Mouse (Mus musculus) embryonic facial prominence, embryonic 12.5 days (tissue): ENCODE data around the gene Mgat4b. TPM values are rescaled to one million over a fixed set of nuclear protein-coding genes. Genes with fewer than 3 reads are reported as not detected.

Source experiments
- ATAC-seq: fragments of 200-750 bp; cut with Nextera tagmentation; 2 replicates; pipeline ENCODE4 v1.8.0; 2017; ENCODE audit not compliant: insufficient number of reproducible peaks, insufficient read depth, low FRiP score, low TSS enrichment
- H3K27ac ChIP-seq: fragments of 300-500 bp; sonication (generic); 2 replicates; pipeline ENCODE4 v1.5.1; 2016; ENCODE audit warnings: mild to moderate bottlenecking
- H3K27me3 ChIP-seq: fragments of 300-500 bp; sonication (generic); 2 replicates; pipeline ENCODE4 v1.6.1; 2016; ENCODE audit warnings: mild to moderate bottlenecking, moderate library complexity
- H3K36me3 ChIP-seq: fragments of 300-500 bp; sonication (generic); 2 replicates; pipeline ENCODE4 v1.6.1; 2016; ENCODE audit warnings: mild to moderate bottlenecking
- H3K4me1 ChIP-seq: fragments of 300-500 bp; sonication (generic); 2 replicates; pipeline ENCODE4 v1.6.1; 2016
- H3K4me2 ChIP-seq: fragments of 300-500 bp; sonication (generic); replicated peaks from 2 replicates; pipeline ENCODE4 v1.6.1; 2016; ENCODE audit warnings: mild to moderate bottlenecking, moderate library complexity
- H3K4me3 ChIP-seq: fragments of 300-500 bp; sonication (generic); 2 replicates; pipeline ENCODE4 v1.5.1; 2016; ENCODE audit warnings: mild to moderate bottlenecking
- H3K9ac ChIP-seq: fragments of 300-500 bp; sonication (generic); 2 replicates; pipeline ENCODE4 v1.6.1; 2016; ENCODE audit warnings: mild to moderate bottlenecking, moderate library complexity
- H3K9me3 ChIP-seq: fragments of 300-500 bp; sonication (generic); 2 replicates; pipeline ENCODE4 v1.6.1; 2016; ENCODE audit warnings: mild to moderate bottlenecking, moderate library complexity
- WGBS: fragments of 180-500 bp; shearing (Covaris S2); methylation state at CpG from one replicate; pipeline ENCODE4 v1.1.7; 2016; 5-methylcytosine and 5-hydroxymethylcytosine counted together
- polyA plus RNA-seq: library from polyadenylated mRNA; unstranded; fragments of >200 nt; fragmentation: Nextera tagmentation; extraction: Ambion mirVana; gene quantifications from 2 replicates; pipeline ENCODE4 v1.2.1, GENCODE M21; 2016

The Mgat4b gene
- polyA plus RNA-seq, 1 experiment from 2014 or later = 38.1 TPM

DNA sequence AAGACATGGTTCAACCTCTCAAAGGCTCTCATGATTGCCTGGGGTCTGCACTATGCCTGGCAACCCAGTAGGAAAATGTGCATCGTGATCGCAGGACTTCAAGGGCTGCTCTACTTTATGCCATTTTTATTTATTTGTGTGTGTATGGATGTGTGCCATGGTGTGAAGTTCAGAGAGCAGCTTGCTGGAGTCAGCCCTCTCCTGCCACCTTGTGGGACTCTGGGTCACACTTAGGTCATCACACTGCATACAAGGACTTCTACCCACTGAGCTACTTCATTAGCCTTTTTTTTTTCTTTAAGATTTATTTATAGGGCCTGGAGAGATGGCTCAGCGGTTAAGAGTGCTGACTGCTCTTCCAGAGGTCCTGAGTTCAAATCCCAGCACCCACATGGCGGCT is 51.3 kb downstream of the Mgat4b start:
- H3K27me3 ChIP-seq = no peaks in the 10 kb centered on the region
- H3K4me2 ChIP-seq = no peak overlapping the region
- no peaks in the 10 kb centered on the region for H3K9me3 ChIP-seq
- H3K4me3 ChIP-seq = no peak overlapping the region
- peaks cover 91% of the 10 kb centered on the region for H3K36me3 ChIP-seq
- 97% methylated on average over 4 of the region's 4 CpGs for WGBS
- no peak overlapping the region for H3K27ac ChIP-seq
- no peak overlapping the region for H3K9ac ChIP-seq
- no peak for ATAC-seq
- no peaks in the 10 kb centered on the region for H3K4me1 ChIP-seq

DNA sequence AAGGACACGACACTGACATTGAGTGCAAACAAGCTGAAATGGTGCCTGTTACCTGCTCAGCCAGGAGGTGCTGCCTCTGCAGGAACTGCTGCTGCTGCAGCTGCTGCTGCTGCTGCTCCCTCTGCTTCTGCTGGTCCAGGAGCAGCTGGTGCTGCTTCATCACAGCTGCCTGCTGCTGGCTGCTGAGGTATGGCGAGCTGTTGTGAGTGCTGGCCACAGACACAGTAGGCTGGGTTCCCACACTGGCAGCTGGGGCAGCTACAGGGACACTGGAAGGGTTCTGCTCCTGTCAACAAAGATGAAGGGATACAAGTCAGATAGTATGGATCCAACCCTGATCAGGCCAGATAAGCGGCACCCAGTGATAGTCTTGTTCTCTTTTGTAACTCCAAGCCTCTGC is 52.5 kb downstream of the Mgat4b start:
- no peak overlapping the region for H3K4me2 ChIP-seq
- no peak overlapping the region for H3K9ac ChIP-seq
- H3K27me3 ChIP-seq = no peaks in the 10 kb centered on the region
- no peaks in the 10 kb centered on the region for H3K4me1 ChIP-seq
- H3K9me3 ChIP-seq = no peaks in the 10 kb centered on the region
- 86% methylated on average over 3 of the region's 3 CpGs for WGBS
- no peak overlapping the region for H3K4me3 ChIP-seq
- peaks cover 83% of the 10 kb centered on the region for H3K36me3 ChIP-seq
- ATAC-seq = no peak
- H3K27ac ChIP-seq = no peak overlapping the region

DNA sequence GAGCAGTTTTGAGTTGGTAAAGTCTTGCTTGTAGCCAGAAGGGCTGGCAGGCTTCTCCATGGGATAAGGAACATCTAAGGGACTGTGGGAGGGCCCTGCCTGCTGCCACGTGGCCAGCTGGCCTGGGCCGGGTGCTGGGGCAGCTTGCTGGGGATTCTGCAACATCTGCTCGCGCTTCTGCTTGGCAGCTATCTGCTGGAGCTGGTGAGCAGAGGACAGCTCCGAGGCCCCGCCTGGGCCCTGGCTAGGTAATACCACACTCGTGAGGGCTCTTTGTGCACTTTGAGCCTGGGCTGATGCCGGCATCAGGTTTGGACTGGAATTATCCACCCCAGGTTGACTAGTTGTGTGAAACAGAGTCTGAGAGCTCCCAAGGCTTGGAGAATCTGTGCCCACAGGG is 55.2 kb downstream of the Mgat4b start:
- Histone ChIP-seq H3K9ac (no peak overlapping the region), H3K4me3 (no peak overlapping the region), H3K4me2 (no peak overlapping the region), H3K27me3 (no peaks in the 10 kb centered on the region), H3K9me3 (no peaks in the 10 kb centered on the region), H3K4me1 (no peaks in the 10 kb centered on the region), H3K36me3 (peaks cover 57% of the 10 kb centered on the region), H3K27ac (no peak overlapping the region)
- 91% methylated on average over 8 of the region's 8 CpGs for WGBS
- ATAC-seq = no peak

DNA sequence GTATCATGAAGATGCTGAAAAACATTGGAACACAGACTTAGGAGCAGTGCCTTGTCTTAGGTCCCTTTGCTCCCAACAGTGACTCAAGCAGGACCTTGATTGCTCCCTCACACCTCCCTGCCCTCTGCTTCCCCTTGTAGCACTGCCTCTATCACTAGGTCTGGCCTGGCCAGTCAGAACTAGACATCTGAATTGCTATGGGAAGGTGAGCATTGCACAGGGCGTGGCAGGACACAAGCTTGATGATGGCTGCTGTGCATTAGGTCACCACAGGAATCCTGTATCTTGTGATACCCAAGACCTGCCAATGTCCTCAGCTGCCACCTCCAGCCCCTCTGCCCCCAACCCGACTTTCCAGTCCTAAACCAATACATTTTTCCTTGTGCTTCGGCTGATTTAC is 56.3 kb downstream of the Mgat4b start:
- ATAC-seq = no peak
- H3K27me3 ChIP-seq = no peaks in the 10 kb centered on the region
- H3K27ac ChIP-seq = no peak overlapping the region
- H3K9me3 ChIP-seq = no peaks in the 10 kb centered on the region
- H3K4me1 ChIP-seq = no peaks in the 10 kb centered on the region
- H3K36me3 ChIP-seq = peaks cover 46% of the 10 kb centered on the region
- H3K4me2 ChIP-seq = no peak overlapping the region
- no peak overlapping the region for H3K9ac ChIP-seq
- no peak overlapping the region for H3K4me3 ChIP-seq
- 91% methylated on average over 3 of the region's 3 CpGs for WGBS

DNA sequence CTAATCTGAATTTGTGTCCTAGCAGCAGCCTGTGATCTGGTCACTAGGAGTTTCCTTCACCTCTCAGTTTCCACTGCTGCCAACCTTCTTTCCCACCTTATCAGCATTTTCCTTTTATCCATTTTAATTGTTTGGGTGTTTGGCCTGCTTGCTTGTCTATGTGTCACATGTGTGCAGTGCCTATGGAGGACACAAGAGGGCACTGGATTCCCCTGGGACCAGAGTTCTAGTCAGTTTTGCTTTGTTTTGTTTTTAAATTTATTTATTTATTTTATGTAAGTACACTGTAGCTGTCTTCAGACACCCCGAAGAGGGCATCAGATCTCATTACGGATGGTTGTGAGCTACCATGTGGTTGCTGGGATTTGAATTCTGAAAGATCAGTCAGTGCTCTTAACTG is 58.5 kb downstream of the Mgat4b start:
- Histone ChIP-seq H3K4me3 (no peak overlapping the region), H3K4me2 (no peak overlapping the region), H3K27me3 (no peaks in the 10 kb centered on the region), H3K27ac (no peak overlapping the region), H3K36me3 (peaks cover 29% of the 10 kb centered on the region), H3K4me1 (no peaks in the 10 kb centered on the region), H3K9me3 (no peaks in the 10 kb centered on the region), H3K9ac (no peak overlapping the region)
- no peak for ATAC-seq
- 75% methylated on average over 2 of the region's 2 CpGs for WGBS

DNA sequence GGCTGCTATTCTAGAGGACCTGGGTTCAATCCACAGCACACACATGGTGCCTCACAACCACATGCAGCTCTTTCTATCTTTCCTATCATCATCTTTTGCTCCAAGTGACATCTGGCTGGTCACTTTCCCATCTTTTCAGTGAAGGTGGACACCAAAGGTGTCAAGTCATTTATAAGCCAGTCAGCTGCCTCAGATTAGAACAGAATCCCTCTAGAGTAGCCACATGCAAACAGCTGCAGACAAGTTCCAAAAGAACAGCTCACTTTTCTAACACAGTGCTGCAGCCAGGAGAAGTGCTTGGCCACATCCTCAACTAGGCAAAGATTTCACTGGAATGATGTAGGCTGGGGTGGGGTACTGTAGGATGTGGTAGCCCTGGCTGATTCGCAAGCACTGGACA is 59.2 kb downstream of the Mgat4b start:
- H3K9me3 ChIP-seq = no peaks in the 10 kb centered on the region
- no peak overlapping the region for H3K4me2 ChIP-seq
- 93% methylated on average over 1 of the region's 1 CpGs for WGBS
- peaks cover 23% of the 10 kb centered on the region for H3K36me3 ChIP-seq
- no peaks in the 10 kb centered on the region for H3K4me1 ChIP-seq
- no peaks in the 10 kb centered on the region for H3K27me3 ChIP-seq
- no peak overlapping the region for H3K4me3 ChIP-seq
- no peak for ATAC-seq
- H3K27ac ChIP-seq = no peak overlapping the region
- H3K9ac ChIP-seq = no peak overlapping the region

DNA sequence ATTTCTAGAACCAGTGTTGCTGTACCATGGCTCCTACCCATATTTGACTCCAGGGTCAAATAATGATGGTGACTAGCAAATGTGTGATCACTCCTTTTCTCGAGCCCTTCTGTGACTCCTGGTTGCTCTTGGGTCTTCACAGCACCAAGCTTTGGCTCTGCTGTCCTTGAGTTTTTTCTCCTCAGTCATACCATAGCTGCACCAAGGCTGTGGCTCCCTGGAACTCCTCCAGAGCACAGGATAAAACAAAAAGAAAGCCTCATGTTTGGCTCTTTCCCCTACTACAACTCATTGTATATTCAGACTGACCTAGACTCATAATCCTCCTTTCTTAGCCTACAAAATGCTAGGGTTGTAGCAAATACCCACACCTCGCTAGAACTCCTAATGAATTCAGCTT is 62.1 kb downstream of the Mgat4b start:
- Histone ChIP-seq H3K9ac (no peak overlapping the region), H3K4me2 (no peak overlapping the region), H3K4me3 (no peak overlapping the region), H3K27ac (no peak overlapping the region), H3K9me3 (no peaks in the 10 kb centered on the region), H3K27me3 (no peaks in the 10 kb centered on the region), H3K36me3 (peaks cover 6% of the 10 kb centered on the region), H3K4me1 (no peaks in the 10 kb centered on the region)
- 97% methylated on average over 2 of the region's 2 CpGs for WGBS
- ATAC-seq = no peak

DNA sequence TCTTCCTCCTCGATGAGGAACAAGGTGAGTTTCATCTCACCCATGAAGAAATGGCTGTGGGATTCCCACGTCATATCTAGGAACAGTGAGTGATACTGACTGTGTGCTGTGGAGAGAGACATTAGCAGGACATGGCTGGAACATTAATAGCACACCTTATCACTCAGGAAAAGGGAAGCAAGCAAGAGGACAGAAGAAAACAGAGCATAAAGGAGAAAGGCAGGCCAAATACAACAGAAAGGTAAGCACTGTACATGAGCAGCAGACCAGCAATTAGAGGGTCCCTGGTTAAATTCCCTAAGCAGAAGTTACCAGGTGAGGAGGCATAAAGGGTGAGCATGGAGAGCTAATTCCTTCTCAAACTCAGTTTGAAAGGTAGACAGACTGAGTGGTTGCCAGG is 64.4 kb downstream of the Mgat4b start:
- ATAC-seq = no peak
- no peaks in the 10 kb centered on the region for H3K4me1 ChIP-seq
- H3K36me3 ChIP-seq = peaks cover 6% of the 10 kb centered on the region
- H3K27me3 ChIP-seq = no peaks in the 10 kb centered on the region
- no peak overlapping the region for H3K4me2 ChIP-seq
- H3K9ac ChIP-seq = no peak overlapping the region
- no peaks in the 10 kb centered on the region for H3K9me3 ChIP-seq
- H3K27ac ChIP-seq = no peak overlapping the region
- no peak overlapping the region for H3K4me3 ChIP-seq
- WGBS = 92% methylated on average over 2 of the region's 2 CpGs

DNA sequence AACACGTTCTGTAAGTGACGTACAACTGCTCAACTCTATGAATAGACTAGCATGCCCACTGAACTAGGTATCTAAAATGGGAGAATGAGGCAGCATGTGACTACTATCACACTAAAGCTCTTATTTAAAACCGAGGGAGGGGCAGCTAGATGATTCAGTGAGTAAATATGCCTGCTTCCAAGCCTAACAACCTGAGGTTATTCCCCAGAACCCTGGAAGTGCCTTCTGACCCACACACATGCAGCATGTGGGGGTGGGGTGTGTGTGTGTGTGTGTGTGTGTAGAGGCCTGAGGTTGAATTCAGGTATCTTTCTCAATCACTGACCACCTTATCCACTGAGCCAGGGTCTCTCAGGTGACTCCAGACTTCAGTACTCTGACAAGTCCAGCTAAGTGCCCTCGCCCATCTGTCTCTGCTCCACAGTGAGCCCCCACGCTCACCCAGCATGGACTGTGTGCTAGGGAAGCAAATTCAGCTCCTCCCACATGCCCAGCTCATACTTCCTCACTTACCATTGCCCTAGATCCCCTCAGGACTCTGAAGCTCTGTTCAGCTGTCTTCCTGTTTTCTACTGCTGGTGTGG is 65.0 kb downstream of the Mgat4b start:
- Histone ChIP-seq H3K27ac (no peak overlapping the region), H3K36me3 (peaks cover 11% of the 10 kb centered on the region), H3K9ac (no peak overlapping the region), H3K4me3 (no peak overlapping the region), H3K4me2 (no peak overlapping the region), H3K4me1 (no peaks in the 10 kb centered on the region), H3K27me3 (no peaks in the 10 kb centered on the region), H3K9me3 (no peaks in the 10 kb centered on the region)
- 89% methylated on average over 5 of the region's 5 CpGs for WGBS
- no peak for ATAC-seq

DNA sequence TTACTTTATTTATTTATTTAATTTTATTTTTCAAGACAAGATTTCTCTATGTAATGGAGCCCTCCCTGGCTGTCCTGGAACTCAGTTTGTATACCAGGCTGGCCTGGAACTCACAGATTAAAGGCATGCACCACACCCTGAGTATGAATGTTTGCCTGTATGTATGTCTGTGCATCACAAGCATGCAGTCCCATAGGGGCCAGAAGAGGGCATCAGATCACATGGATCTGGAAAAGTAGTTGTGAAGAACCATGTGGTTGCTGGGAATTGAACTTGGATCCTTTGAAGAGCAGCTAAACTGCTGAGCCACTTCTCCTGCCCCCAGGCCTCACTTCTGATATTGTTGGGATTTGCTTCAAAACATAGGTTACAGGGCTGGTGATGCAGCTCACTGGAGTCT is 66.3 kb downstream of the Mgat4b start:
- Histone ChIP-seq H3K9me3 (no peaks in the 10 kb centered on the region), H3K36me3 (peaks cover 13% of the 10 kb centered on the region), H3K4me1 (no peaks in the 10 kb centered on the region), H3K9ac (no peak overlapping the region), H3K4me3 (no peak overlapping the region), H3K4me2 (no peak overlapping the region), H3K27ac (no peak overlapping the region), H3K27me3 (no peaks in the 10 kb centered on the region)
- ATAC-seq = no peak

DNA sequence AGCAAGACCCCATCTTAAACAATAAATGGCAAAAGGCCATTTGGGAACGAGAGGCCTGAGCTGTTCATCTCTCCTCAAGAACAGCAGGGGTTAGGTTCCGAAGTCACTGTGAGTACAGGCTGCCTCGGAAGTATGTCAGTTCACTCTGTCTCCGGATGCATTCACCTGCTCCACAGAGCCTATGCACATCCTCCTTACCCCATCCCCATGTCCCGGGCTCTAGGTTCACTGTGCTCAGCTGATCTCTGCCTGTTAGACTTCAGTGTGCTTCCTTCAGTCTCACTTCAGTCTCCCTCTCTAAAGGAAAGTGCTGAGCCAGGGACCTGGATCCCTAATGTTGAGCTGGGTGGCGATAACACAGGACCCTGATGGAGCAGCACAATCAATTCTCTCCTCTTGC is 67.0 kb downstream of the Mgat4b start:
- H3K9me3 ChIP-seq = no peaks in the 10 kb centered on the region
- no peak overlapping the region for H3K27ac ChIP-seq
- no peak overlapping the region for H3K4me2 ChIP-seq
- no peak overlapping the region for H3K9ac ChIP-seq
- 91% methylated on average over 6 of the region's 6 CpGs for WGBS
- no peak overlapping the region for H3K4me3 ChIP-seq
- peaks cover 13% of the 10 kb centered on the region for H3K36me3 ChIP-seq
- no peaks in the 10 kb centered on the region for H3K4me1 ChIP-seq
- ATAC-seq = no peak
- H3K27me3 ChIP-seq = no peaks in the 10 kb centered on the region

DNA sequence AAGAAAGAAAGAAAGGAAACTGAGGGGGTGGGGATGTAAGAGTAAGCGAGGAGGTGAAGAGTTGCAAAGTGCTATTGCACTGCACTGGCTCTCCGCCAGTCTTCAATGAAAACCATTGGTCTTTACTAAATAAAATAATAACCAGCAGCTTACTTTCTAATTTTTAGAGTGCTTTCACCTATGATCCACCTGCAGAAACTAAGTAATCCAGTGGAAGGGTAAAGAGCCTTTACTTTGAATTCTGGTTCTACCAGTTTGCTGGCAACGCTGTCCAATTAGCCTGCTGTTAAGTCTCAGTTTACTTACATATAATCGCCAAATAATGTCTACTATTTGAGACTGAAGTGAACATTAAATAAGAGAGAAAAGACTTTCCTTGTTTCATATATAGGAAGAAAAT is 68.3 kb downstream of the Mgat4b start:
- Histone ChIP-seq H3K4me3 (no peak overlapping the region), H3K4me2 (no peak overlapping the region), H3K27ac (no peak overlapping the region), H3K9me3 (no peaks in the 10 kb centered on the region), H3K36me3 (peaks cover 13% of the 10 kb centered on the region), H3K9ac (no peak overlapping the region), H3K4me1 (no peaks in the 10 kb centered on the region), H3K27me3 (no peaks in the 10 kb centered on the region)
- ATAC-seq = no peak
- WGBS = 85% methylated on average over 4 of the region's 4 CpGs

DNA sequence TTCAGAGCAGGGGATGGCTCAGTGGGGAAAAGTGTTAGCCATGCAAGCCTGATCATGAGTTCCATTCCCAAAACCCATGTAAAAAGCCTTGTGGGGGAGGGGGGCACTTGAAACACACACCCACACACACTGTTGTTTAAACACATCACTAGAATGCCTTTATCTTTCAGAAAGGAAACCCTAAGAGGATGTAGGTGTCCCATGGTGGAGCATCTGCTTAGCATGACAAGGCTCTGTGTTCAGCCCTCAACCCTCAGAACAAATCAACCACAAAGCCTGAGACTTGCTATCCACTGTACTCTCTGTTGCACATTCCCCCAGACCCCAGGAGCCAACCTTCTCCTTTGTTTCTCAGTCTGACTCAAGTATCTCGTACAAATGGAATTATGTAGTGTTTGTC is 69.4 kb downstream of the Mgat4b start:
- Histone ChIP-seq H3K9me3 (no peaks in the 10 kb centered on the region), H3K4me3 (no peak overlapping the region), H3K27me3 (no peaks in the 10 kb centered on the region), H3K36me3 (peaks cover 13% of the 10 kb centered on the region), H3K4me1 (no peaks in the 10 kb centered on the region), H3K9ac (no peak overlapping the region), H3K27ac (no peak overlapping the region), H3K4me2 (no peak overlapping the region)
- 88% methylated on average over 1 of the region's 1 CpGs for WGBS
- no peak for ATAC-seq
